Mouse (Mus musculus): ENCODE measurements around the gene Slc10a7. TPM values are rescaled to one million over a fixed set of nuclear protein-coding genes. Genes with fewer than 3 reads are reported as not detected.
"Not testable (repeated sequence)": the region's sequence is repeated elsewhere in the genome, so short reads cannot be mapped to it uniquely, and the experiment has no call there.

The Slc10a7 gene
- polyA plus RNA-seq, 1 experiment from 2014 or later = 15.5 TPM

GRCm38 (mm10) chr8:78508719-78509272, 350 bp upstream of the Slc10a7 start, which contains the start of gene Rbmxl1:
Gene Rbmxl1, minus strand, starts transcription at chr8:78508898.
- Histone ChIP-seq H3K9ac (ENCODE audit: low read depth, low read length) (peak within 1 kb of the TSS; percentile 99), H3K36me3 (ENCODE audit: control insufficient read depth, insufficient read depth, low read length) (0 out of 2 replicates have a peak, but pooled peaks cover 11% of the 10 kb centered on the region), H3K4me2 (ENCODE audit: low read depth, low read length) (peak within 1 kb of the TSS; percentile 76), H3K27ac (ENCODE audit: low read length) (peak within 1 kb of the TSS; percentile 95), H3K27me3 (replicated peaks; ENCODE audit: control insufficient read depth, insufficient read depth, low read length) (no peaks in the 10 kb centered on the region), H3K4me1 (ENCODE audit: control insufficient read depth, insufficient read depth, low read length) (no peaks in the 10 kb centered on the region), H3K4me3 (ENCODE audit: low read length) (peak within 1 kb of the TSS; percentile 94), H3K9me3 (ENCODE audit: control insufficient read depth, low read length) (no peaks in the 10 kb centered on the region)
- under 1% methylated on average over 68 of the region's 70 CpGs for WGBS
- ATAC-seq = peak; percentile 88

- ATAC-seq = peak; percentile 51
- Histone ChIP-seq H3K27ac (ENCODE audit: low read length) (peak overlapping the region; percentile 95), H3K27me3 (replicated peaks; ENCODE audit: control insufficient read depth, insufficient read depth, low read length) (no peaks in the 10 kb centered on the region), H3K4me3 (ENCODE audit: low read length) (peak overlapping the region; percentile 94), H3K9ac (ENCODE audit: low read depth, low read length) (peak overlapping the region; percentile 99), H3K4me1 (ENCODE audit: control insufficient read depth, insufficient read depth, low read length) (no peaks in the 10 kb centered on the region), H3K4me2 (ENCODE audit: low read depth, low read length) (peak overlapping the region; percentile 76), H3K36me3 (ENCODE audit: control insufficient read depth, insufficient read depth, low read length) (0 out of 2 replicates have a peak, but pooled peaks cover 4% of the 10 kb centered on the region), H3K9me3 (ENCODE audit: control insufficient read depth, low read length) (no peaks in the 10 kb centered on the region)
- WGBS = 0% methylated on average over 11 of the region's 11 CpGs
Measured at GRCm38 (mm10) chr8:78510094-78510493, 948 bp downstream of the Slc10a7 start.

DNA sequence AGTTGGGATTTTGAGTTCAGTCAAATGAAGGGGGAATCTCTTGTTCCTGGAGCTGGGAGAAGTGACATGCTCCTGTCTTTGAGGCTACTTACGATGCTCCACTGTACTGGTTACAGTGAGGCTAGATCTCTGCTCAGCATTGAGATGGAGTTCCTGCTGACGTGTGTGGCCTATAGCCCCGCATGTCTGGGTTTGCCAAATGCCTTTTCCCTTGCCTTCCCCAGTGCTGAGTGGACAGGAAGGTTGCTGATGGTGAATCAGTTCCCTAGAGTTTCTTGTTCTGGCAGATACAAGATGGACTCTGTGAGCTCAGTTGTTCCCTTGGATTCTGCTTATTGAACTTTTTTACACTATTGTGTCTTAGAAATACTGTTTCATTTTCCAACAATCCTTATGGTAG, 1.8 kb downstream of the Slc10a7 start:
- 57% methylated on average over 3 of the region's 3 CpGs for WGBS
- no peak overlapping the region for H3K4me3 ChIP-seq (ENCODE audit: low read length)
- no peak overlapping the region for H3K9ac ChIP-seq (ENCODE audit: low read depth, low read length)
- peaks cover 4% of the 10 kb centered on the region; the same call in 1 of the 2 replicates for H3K36me3 ChIP-seq (ENCODE audit: control insufficient read depth, insufficient read depth, low read length)
- H3K4me2 ChIP-seq (ENCODE audit: low read depth, low read length) = 0 out of 2 replicates have a peak overlapping the region, but pooled peaks have one; percentile 7
- no peak for ATAC-seq
- H3K27me3 ChIP-seq (replicated peaks; ENCODE audit: control insufficient read depth, insufficient read depth, low read length) = no peaks in the 10 kb centered on the region
- H3K4me1 ChIP-seq (ENCODE audit: control insufficient read depth, insufficient read depth, low read length) = no peaks in the 10 kb centered on the region
- no peaks in the 10 kb centered on the region for H3K9me3 ChIP-seq (ENCODE audit: control insufficient read depth, low read length)
- H3K27ac ChIP-seq (ENCODE audit: low read length) = no peak overlapping the region

DNA sequence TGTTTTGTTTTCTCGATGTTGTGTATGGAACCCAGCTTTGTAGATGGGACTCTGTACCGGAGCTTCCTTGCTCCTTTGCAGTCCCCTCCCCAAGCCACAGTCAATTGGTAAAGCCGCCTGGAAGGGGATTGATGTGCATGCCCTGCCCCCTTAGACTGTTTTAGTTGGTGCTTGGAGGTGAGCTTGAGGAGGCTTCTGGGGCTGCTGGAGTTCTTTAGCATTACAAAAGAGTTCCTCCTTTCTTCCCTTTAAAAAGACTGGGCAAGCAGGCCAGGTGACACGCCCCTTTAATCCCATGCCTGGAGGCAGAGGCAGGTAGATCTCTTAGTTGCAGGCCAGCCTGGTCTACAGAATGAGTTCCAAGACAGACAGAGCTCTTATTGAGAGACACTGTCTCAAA, 4.0 kb downstream of the Slc10a7 start:
- peaks cover 3% of the 10 kb centered on the region; the same call in 1 of the 2 replicates for H3K36me3 ChIP-seq (ENCODE audit: control insufficient read depth, insufficient read depth, low read length)
- H3K4me2 ChIP-seq (ENCODE audit: low read depth, low read length) = no peak overlapping the region
- no peak overlapping the region for H3K4me3 ChIP-seq (ENCODE audit: low read length)
- H3K9ac ChIP-seq (ENCODE audit: low read depth, low read length) = no peak overlapping the region
- H3K27me3 ChIP-seq (replicated peaks; ENCODE audit: control insufficient read depth, insufficient read depth, low read length) = no peaks in the 10 kb centered on the region
- ATAC-seq = no peak
- H3K27ac ChIP-seq (ENCODE audit: low read length) = no peak overlapping the region
- H3K9me3 ChIP-seq (ENCODE audit: control insufficient read depth, low read length) = no peaks in the 10 kb centered on the region
- H3K4me1 ChIP-seq (ENCODE audit: control insufficient read depth, insufficient read depth, low read length) = no peaks in the 10 kb centered on the region
- WGBS = 92% methylated on average over 4 of the region's 4 CpGs

- no peaks in the 10 kb centered on the region for H3K4me1 ChIP-seq (ENCODE audit: control insufficient read depth, insufficient read depth, low read length)
- ATAC-seq = no peak
- H3K4me2 ChIP-seq (ENCODE audit: low read depth, low read length) = no peak overlapping the region
- no peak overlapping the region for H3K4me3 ChIP-seq (ENCODE audit: low read length)
- H3K27ac ChIP-seq (ENCODE audit: low read length) = no peak overlapping the region
- H3K9ac ChIP-seq (ENCODE audit: low read depth, low read length) = no peak overlapping the region
- H3K27me3 ChIP-seq (replicated peaks; ENCODE audit: control insufficient read depth, insufficient read depth, low read length) = no peaks in the 10 kb centered on the region
- WGBS = 93% methylated on average over 1 of the region's 1 CpGs
- no peaks in the 10 kb centered on the region for H3K9me3 ChIP-seq (ENCODE audit: control insufficient read depth, low read length)
- H3K36me3 ChIP-seq (ENCODE audit: control insufficient read depth, insufficient read depth, low read length) = peaks cover 3% of the 10 kb centered on the region; the same call in 1 of the 2 replicates
Measured at GRCm38 (mm10) chr8:78514706-78515105, 5.6 kb downstream of the Slc10a7 start.

- no peaks in the 10 kb centered on the region for H3K27me3 ChIP-seq (replicated peaks; ENCODE audit: control insufficient read depth, insufficient read depth, low read length)
- WGBS = 94% methylated on average over 3 of the region's 3 CpGs
- no peaks in the 10 kb centered on the region for H3K9me3 ChIP-seq (ENCODE audit: control insufficient read depth, low read length)
- ATAC-seq = no peak
- no peak overlapping the region for H3K27ac ChIP-seq (ENCODE audit: low read length)
- peaks cover 3% of the 10 kb centered on the region; the same call in 1 of the 2 replicates for H3K36me3 ChIP-seq (ENCODE audit: control insufficient read depth, insufficient read depth, low read length)
- H3K4me1 ChIP-seq (ENCODE audit: control insufficient read depth, insufficient read depth, low read length) = no peaks in the 10 kb centered on the region
- H3K4me3 ChIP-seq (ENCODE audit: low read length) = no peak overlapping the region
- no peak overlapping the region for H3K9ac ChIP-seq (ENCODE audit: low read depth, low read length)
- H3K4me2 ChIP-seq (ENCODE audit: low read depth, low read length) = no peak overlapping the region
Measured at GRCm38 (mm10) chr8:78515132-78515531, 6.0 kb downstream of the Slc10a7 start.

- Histone ChIP-seq H3K9me3 (ENCODE audit: control insufficient read depth, low read length) (no peaks in the 10 kb centered on the region), H3K4me2 (ENCODE audit: low read depth, low read length) (no peak overlapping the region), H3K4me1 (ENCODE audit: control insufficient read depth, insufficient read depth, low read length) (no peaks in the 10 kb centered on the region), H3K36me3 (ENCODE audit: control insufficient read depth, insufficient read depth, low read length) (0 out of 2 replicates have a peak, but pooled peaks cover 11% of the 10 kb centered on the region), H3K4me3 (ENCODE audit: low read length) (no peak overlapping the region), H3K9ac (ENCODE audit: low read depth, low read length) (no peak overlapping the region), H3K27me3 (replicated peaks; ENCODE audit: control insufficient read depth, insufficient read depth, low read length) (no peaks in the 10 kb centered on the region), H3K27ac (ENCODE audit: low read length) (no peak overlapping the region)
- WGBS = 68% methylated on average over 6 of the region's 6 CpGs
- ATAC-seq = no peak
Measured at GRCm38 (mm10) chr8:78533981-78534380, 24.8 kb downstream of the Slc10a7 start.

DNA sequence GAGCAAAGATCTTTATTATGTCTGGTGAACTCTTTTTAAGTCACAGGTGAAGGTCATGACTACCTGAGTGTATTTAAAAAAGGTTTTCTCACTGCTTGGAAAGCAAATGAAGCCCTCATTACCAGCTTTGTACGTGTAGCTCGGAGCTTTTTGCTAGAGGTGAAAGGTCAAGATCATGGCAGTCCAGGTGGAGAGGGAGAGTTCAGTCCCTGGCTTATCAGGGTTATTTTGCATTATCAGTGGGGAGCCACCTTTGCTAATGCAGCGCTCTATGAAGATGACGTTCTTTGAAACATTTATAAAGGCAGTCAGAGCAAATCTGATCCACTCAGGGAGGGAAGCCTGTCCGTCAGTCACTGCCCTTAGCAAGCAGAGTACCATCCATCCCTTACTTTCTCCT, 27.6 kb downstream of the Slc10a7 start:
- no peaks in the 10 kb centered on the region for H3K27me3 ChIP-seq (replicated peaks; ENCODE audit: control insufficient read depth, insufficient read depth, low read length)
- H3K36me3 ChIP-seq (ENCODE audit: control insufficient read depth, insufficient read depth, low read length) = 0 out of 2 replicates have a peak, but pooled peaks cover 8% of the 10 kb centered on the region
- H3K27ac ChIP-seq (ENCODE audit: low read length) = no peak overlapping the region
- no peak overlapping the region for H3K4me2 ChIP-seq (ENCODE audit: low read depth, low read length)
- H3K9ac ChIP-seq (ENCODE audit: low read depth, low read length) = no peak overlapping the region
- H3K4me1 ChIP-seq (ENCODE audit: control insufficient read depth, insufficient read depth, low read length) = no peaks in the 10 kb centered on the region
- ATAC-seq = no peak
- H3K9me3 ChIP-seq (ENCODE audit: control insufficient read depth, low read length) = no peaks in the 10 kb centered on the region
- WGBS = 77% methylated on average over 5 of the region's 5 CpGs
- no peak overlapping the region for H3K4me3 ChIP-seq (ENCODE audit: low read length)

GRCm38 (mm10) chr8:78537795-78538194, 28.6 kb downstream of the Slc10a7 start:
- H3K36me3 ChIP-seq (ENCODE audit: control insufficient read depth, insufficient read depth, low read length) = 0 out of 2 replicates have a peak, but pooled peaks cover 10% of the 10 kb centered on the region
- H3K9me3 ChIP-seq (ENCODE audit: control insufficient read depth, low read length) = no peaks in the 10 kb centered on the region
- no peaks in the 10 kb centered on the region for H3K4me1 ChIP-seq (ENCODE audit: control insufficient read depth, insufficient read depth, low read length)
- H3K4me3 ChIP-seq (ENCODE audit: low read length) = no peak overlapping the region
- no peak overlapping the region for H3K27ac ChIP-seq (ENCODE audit: low read length)
- WGBS = 90% methylated on average over 3 of the region's 3 CpGs
- H3K9ac ChIP-seq (ENCODE audit: low read depth, low read length) = no peak overlapping the region
- no peak overlapping the region for H3K4me2 ChIP-seq (ENCODE audit: low read depth, low read length)
- no peak for ATAC-seq
- H3K27me3 ChIP-seq (replicated peaks; ENCODE audit: control insufficient read depth, insufficient read depth, low read length) = no peaks in the 10 kb centered on the region

DNA sequence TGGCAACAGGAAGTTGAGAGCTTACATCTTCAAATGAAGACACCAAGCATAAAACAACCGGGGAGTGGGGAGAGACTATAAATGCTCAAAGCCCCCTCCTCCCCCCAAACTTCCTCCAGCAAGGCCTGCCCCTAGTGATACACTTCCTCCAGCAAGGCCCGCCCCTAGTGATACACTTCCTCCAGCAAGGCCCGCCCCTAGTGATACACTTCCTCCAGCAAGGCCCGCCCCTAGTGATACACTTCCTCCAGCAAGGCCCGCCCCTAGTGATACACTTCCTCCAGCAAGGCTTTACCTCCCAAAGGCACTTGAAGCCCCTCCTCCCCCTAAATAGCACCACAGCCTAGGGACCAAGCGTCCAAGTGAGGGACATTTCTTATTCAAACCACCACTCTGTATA, 33.5 kb downstream of the Slc10a7 start:
- not testable (repeated sequence) for H3K4me3 ChIP-seq (ENCODE audit: low read length)
- WGBS = 92% methylated on average over 3 of the region's 6 CpGs

More for the DNA sequence above, 33.5 kb downstream of the Slc10a7 start:
- H3K9ac ChIP-seq (ENCODE audit: low read depth, low read length); H3K27me3 ChIP-seq (replicated peaks; ENCODE audit: control insufficient read depth, insufficient read depth, low read length); H3K27ac ChIP-seq (ENCODE audit: low read length); ATAC-seq; H3K9me3 ChIP-seq (ENCODE audit: control insufficient read depth, low read length); H3K36me3 ChIP-seq (ENCODE audit: control insufficient read depth, insufficient read depth, low read length); H3K4me1 ChIP-seq (ENCODE audit: control insufficient read depth, insufficient read depth, low read length); H3K4me2 ChIP-seq (ENCODE audit: low read depth, low read length): not testable (repeated sequence)

Measured in intestine, embryonic 16.5 days (tissue).